Mouse (Mus musculus) left cerebral cortex, adult 11 months (tissue): ENCODE results near the gene 1700061G19Rik.

Experiments
- DNase-seq: peaks from one replicate; pipeline ENCODE4 v3.0.0; 2022; ENCODE audit warnings: low spot score

The 1700061G19Rik gene

DNA sequence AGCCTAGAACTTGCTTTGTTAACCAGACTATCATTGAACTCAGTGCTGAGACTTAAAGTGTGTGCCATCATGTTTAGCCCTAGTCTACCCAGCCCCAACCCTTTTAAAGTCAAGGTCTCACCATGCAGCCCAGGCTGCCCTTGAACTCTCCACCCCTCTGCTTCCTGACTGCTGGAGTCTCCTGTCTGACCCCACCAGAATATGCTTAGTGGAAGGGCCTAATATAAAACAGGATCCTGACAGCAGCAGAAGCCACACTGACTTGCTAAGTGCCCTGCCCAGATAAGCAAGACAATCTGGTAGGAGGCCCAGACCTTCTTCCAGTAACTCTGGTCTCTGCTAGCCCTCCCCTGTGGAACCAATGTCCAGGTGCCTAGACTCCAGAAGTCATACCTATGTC, 53.8 kb downstream of the 1700061G19Rik start:
- DNase-seq = no peak

DNA sequence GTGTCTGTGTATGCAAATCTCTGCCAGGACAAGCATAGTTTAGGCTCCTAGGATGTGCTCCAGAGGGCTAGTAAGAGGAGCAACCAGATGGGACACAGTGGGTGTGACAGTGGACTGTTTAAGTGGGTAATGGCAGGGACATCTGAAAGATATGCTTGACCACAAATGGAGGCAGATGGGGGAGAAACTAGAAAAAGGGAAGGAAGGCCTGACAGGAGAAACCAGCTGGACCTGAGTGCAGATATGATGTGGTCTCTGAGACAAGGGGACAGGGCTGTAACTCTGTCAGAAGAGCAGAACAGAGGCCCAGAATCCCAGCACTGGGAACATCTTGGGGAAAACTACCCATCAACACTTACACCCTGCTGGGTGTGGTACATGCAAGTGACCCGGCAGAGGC, 54.3 kb downstream of the 1700061G19Rik start:
- DNase-seq = no peak

DNA sequence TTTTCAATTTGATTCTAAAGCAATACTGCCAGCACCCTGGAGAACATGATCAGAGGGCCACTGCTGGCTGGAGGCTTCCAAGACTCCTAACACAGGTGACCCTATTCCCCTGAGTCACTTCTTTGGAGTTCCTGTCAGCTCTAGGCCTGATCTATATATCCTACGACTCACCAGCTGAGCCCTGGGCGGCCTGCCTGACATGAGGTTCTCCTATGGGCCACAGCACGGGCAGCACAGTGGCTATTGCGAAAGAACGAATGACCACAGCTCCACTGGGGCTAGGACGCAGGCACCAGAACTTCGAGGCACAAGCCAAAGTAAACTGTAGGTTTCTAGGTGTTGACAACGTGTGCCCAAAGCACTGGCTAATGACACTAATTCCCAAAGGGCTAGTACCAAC, 54.7 kb downstream of the 1700061G19Rik start:
- DNase-seq = no peak

DNA sequence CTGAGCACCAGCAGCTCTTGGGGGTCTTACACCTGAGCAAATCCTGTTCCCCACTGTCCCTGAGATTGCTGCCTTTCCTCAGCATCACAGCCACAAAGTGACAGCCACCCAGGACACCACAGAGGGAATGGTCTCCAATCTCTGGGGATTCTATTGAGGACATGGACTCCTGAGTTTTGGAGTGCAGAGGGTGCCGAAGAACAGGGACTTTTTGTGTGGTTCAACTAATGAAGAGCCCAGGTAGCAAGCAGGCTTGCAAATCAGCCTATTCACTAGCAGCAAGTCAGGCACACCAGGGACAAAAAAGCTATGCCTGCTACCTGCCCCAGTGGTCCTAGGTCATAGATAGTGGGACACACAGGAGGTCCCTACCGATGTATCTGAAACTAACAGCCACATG, 58.1 kb downstream of the 1700061G19Rik start:
- DNase-seq = no peak

DNA sequence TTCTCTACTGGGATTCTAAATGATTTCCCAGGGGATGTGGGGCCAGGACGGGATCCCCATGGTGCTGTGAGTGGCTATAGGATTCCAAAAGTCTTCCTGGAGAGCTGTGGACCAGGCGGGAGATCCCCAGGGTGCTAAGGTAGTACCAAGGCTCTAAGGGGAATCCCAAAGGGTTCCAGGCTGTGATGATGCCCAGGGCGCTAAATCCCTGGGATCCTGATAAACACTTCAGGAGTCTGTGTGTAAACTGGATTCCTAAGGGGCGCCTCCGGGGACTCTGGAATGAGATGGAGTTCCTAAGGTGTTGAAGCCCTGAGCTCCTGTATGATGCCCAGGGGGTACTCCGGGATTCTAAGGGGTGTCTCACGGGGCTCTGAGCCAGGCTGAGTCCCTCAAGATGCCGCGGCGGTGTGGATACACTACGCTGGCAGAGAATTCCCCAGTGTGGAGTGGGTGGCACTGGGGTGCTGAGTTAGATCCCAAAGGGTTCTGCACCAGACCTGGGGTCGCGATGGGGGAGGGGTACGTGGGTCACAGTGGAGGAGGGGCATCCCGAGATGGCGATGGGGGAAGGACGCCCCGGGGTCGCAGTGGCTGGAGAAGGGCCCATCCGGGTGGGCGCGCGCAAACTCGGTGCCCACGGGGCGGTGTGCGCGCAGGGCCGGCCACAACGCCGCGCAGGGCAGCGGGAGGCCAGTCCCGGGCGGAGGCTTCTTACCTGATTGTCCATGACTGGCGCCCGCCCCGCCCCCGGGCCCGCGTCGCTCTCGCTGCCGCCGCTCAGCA, 59.5 kb downstream of the 1700061G19Rik start:
- DNase-seq = peak; percentile 26

DNA sequence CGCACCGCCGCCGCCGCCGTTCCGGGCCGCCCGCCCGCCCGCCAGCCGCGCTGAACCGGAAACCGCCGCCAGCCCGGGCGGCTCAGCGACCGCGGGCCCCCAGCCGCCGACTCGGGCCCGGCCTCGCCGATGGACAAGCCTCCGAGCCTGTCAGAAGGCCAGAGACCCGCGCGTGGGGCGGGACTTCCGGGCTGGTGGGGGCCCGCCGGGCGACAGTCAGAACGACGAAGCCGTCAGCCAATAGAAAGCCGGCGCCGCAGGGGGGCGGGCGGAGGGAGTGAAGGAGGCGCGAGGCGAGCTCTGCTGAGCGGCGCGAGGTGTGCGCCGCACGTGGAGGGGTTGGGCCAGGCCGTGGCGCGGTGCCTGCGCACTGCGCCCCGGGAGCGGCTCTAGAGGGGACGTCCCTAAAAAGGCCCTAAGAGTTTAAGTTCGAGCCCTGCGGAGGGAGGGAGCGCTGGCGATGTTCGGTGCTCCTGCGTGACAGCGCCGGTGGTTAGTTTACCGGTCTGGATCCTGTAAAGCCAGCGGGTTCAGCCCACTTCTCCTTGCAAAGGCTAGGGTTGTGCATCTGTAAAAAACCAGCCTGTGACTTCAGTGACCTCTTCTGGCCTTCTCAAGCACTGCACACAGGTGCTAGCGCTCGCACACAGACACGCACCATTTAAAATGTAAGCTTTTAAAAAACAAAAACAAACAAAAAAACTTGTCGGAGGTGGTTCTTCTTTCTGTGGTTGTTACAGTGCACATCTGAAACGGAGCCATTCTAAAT, 60.3 kb downstream of the 1700061G19Rik start, which contains the start of gene Mllt1:
Gene Mllt1, minus strand, starts transcription at position 53 of the 769 bp plus-strand sequence.
- DNase-seq = peak; percentile 96

DNA sequence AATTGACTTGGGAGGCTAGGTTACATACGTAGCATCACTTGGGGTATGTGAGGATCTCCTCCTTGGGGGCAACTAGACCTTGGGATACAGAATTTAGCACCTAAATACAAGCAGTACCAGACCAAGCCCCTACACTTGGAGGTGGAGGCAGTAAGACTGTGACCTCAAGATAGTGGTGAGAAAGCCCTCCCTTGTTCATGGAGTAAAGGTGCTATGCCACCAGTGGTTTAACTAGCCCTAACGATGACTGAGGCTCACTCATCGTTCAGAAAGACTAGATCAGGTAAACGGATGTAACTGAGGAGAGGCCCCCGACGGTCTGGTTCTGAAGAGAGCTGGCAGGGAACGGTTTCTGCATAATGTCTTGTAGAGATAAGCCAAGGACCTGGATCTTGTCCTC, 61.5 kb downstream of the 1700061G19Rik start:
- DNase-seq = no peak
